Mouse (Mus musculus): ENCODE measurements around the gene Ackr2. TPM values are rescaled to one million over a fixed set of nuclear protein-coding genes. Genes with fewer than 3 reads are reported as not detected.

Gene Ackr2
- polyA plus RNA-seq, 1 experiment from 2014 or later: 0.48 TPM

GRCm38 (mm10) chr9:121926634-121927405 is 28.7 kb downstream of the Ackr2 start:
- Histone ChIP-seq H3K4me2 (replicated peaks) (no peak overlapping the region), H3K27ac (no peak overlapping the region), H3K9me3 (no peaks in the 10 kb centered on the region), H3K27me3 (replicated peaks) (no peaks in the 10 kb centered on the region), H3K36me3 (no peaks in the 10 kb centered on the region), H3K4me1 (no peaks in the 10 kb centered on the region), H3K4me3 (no peak overlapping the region), H3K9ac (no peak overlapping the region)
- no peak for ATAC-seq (ENCODE audit: low FRiP score, low read depth)
- WGBS: 65% methylated on average over 11 of the region's 11 CpGs

DNA sequence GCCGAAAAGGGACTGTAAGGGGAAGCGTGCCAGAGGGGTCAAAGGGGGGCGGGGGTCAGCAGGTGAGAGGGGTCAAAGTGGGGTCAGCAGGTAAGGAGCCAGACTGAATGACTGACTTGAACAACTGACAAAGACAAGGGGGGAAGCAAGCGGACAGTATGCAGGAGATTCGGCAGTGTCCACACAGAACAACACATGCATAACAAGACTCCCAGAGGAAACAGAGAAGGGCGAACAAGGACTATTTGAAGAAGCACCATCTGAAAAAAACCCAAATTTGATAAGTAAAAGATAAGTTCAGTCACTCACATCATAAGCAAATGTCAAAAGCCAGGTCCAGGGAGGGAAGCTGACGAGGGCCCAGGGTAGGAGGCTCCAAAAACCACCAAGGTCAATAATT is 29.6 kb downstream of the Ackr2 start:
- H3K4me3 ChIP-seq: no peak overlapping the region
- no peak overlapping the region for H3K4me2 ChIP-seq (replicated peaks)
- WGBS: 83% methylated on average over 7 of the region's 7 CpGs
- no peaks in the 10 kb centered on the region for H3K4me1 ChIP-seq
- no peaks in the 10 kb centered on the region for H3K27me3 ChIP-seq (replicated peaks)
- H3K36me3 ChIP-seq: no peaks in the 10 kb centered on the region
- H3K27ac ChIP-seq: no peak overlapping the region
- ATAC-seq (ENCODE audit: low FRiP score, low read depth): no peak
- no peak overlapping the region for H3K9ac ChIP-seq
- no peaks in the 10 kb centered on the region for H3K9me3 ChIP-seq

GRCm38 (mm10) chr9:121928498-121928897 is 30.3 kb downstream of the Ackr2 start:
- Histone ChIP-seq H3K9ac (no peak overlapping the region), H3K27me3 (replicated peaks) (no peaks in the 10 kb centered on the region), H3K27ac (no peak overlapping the region), H3K9me3 (no peaks in the 10 kb centered on the region), H3K4me2 (replicated peaks) (no peak overlapping the region), H3K36me3 (no peaks in the 10 kb centered on the region), H3K4me1 (no peaks in the 10 kb centered on the region), H3K4me3 (no peak overlapping the region)
- WGBS: 32% methylated on average over 2 of the region's 2 CpGs
- no peak for ATAC-seq (ENCODE audit: low FRiP score, low read depth)

DNA sequence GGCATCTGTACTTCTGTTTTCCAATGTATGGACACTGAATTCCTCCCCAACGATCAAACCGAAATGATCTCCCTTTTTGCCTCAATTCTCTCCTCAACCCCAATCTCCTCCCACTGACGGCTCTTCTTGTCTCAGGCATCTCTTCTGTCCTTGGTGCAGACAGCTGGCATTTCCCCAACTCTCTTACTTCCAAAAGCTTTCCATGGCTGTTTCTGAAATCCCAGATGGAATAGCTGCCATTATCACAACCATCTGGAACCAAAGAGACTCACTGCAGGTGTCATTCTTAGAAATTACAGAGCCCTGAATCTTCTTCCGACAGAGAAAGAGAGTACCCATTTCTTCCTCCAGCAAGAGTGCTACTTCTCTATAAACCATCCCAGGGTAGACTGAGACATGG is 36.7 kb downstream of the Ackr2 start:
- no peak for ATAC-seq (ENCODE audit: low FRiP score, low read depth)
- no peak overlapping the region for H3K9ac ChIP-seq
- H3K4me3 ChIP-seq: no peak overlapping the region
- H3K27me3 ChIP-seq (replicated peaks): 0 out of 2 replicates have a peak, but pooled peaks cover 8% of the 10 kb centered on the region
- no peak overlapping the region for H3K27ac ChIP-seq
- no peak overlapping the region for H3K4me2 ChIP-seq (replicated peaks)
- 90% methylated on average over 4 of the region's 4 CpGs for WGBS
- no peaks in the 10 kb centered on the region for H3K36me3 ChIP-seq
- H3K4me1 ChIP-seq: no peaks in the 10 kb centered on the region
- no peaks in the 10 kb centered on the region for H3K9me3 ChIP-seq

DNA sequence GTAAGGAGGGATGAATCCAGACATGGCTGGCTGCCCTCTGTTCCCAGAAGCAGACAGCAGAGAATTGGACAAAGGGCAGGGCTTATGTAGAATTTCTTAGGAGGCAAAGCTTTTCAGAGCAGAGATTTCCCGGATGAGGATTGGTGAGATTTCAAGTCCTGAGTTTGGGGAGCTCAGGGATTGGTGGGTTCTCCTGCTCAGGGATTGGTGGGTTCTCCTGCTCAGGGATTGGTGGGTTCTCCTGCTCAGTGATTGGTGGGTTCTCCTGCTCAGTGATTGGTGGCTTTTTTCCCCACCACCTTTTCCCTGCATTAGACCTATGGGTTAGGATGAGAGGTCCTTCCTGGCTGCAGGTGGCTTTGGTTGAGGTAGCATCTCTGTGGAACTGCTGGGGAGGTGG is 38.8 kb downstream of the Ackr2 start:
- Histone ChIP-seq H3K9me3 (no peaks in the 10 kb centered on the region), H3K27ac (no peak overlapping the region), H3K4me2 (replicated peaks) (peak overlapping the region; percentile 51), H3K4me1 (no peaks in the 10 kb centered on the region), H3K4me3 (no peak overlapping the region), H3K9ac (no peak overlapping the region), H3K36me3 (no peaks in the 10 kb centered on the region), H3K27me3 (replicated peaks) (0 out of 2 replicates have a peak, but pooled peaks cover 8% of the 10 kb centered on the region)
- ATAC-seq (ENCODE audit: low FRiP score, low read depth): no peak
- WGBS: 76% methylated on average over 1 of the region's 1 CpGs

- H3K36me3 ChIP-seq: no peaks in the 10 kb centered on the region
- 0 out of 2 replicates have a peak, but pooled peaks cover 8% of the 10 kb centered on the region for H3K27me3 ChIP-seq (replicated peaks)
- ATAC-seq (ENCODE audit: low FRiP score, low read depth): no peak
- H3K9me3 ChIP-seq: no peaks in the 10 kb centered on the region
- no peak overlapping the region for H3K4me3 ChIP-seq
- H3K4me1 ChIP-seq: no peaks in the 10 kb centered on the region
- H3K9ac ChIP-seq: no peak overlapping the region
- peak overlapping the region; percentile 51 for H3K4me2 ChIP-seq (replicated peaks)
- no peak overlapping the region for H3K27ac ChIP-seq
- WGBS: 60% methylated on average over 6 of the region's 6 CpGs
Measured at GRCm38 (mm10) chr9:121937451-121937864, 39.3 kb downstream of the Ackr2 start.

DNA sequence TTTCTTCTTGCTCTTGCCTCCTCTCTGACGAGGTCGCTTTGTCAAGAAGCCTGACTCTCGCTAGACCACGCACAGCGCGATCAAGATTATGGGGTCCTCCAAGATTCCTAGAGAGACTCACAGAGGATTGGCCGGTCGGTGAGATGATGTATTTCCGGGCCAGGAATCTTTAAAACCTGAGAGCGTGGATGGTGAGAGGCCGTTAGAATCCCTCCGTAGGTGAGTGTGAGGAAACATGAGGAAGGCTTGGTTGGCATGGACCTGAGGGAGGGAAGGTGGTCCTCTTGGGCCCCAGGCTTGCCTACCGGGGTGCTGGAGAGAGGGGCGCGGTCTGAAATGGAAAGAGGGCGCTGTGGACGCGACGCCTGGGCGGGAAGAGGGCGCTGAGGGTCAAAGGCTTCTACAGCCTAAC is 39.8 kb downstream of the Ackr2 start:
- 0 out of 2 replicates have a peak, but pooled peaks cover 8% of the 10 kb centered on the region for H3K27me3 ChIP-seq (replicated peaks)
- H3K9ac ChIP-seq: peak overlapping the region; percentile 41; the same call in 1 of the 2 replicates
- H3K9me3 ChIP-seq: no peaks in the 10 kb centered on the region
- H3K4me3 ChIP-seq: peak overlapping the region; percentile 41
- WGBS: 51% methylated on average over 21 of the region's 21 CpGs
- no peak overlapping the region for H3K27ac ChIP-seq
- peak overlapping the region; percentile 51 for H3K4me2 ChIP-seq (replicated peaks)
- ATAC-seq (ENCODE audit: low FRiP score, low read depth): peak; percentile 58; the same call in 1 of the 2 replicates
- no peaks in the 10 kb centered on the region for H3K4me1 ChIP-seq
- no peaks in the 10 kb centered on the region for H3K36me3 ChIP-seq

- Histone ChIP-seq H3K27me3 (replicated peaks) (no peaks in the 10 kb centered on the region), H3K4me2 (replicated peaks) (no peak overlapping the region), H3K9ac (no peak overlapping the region), H3K4me1 (no peaks in the 10 kb centered on the region), H3K4me3 (no peak overlapping the region), H3K9me3 (no peaks in the 10 kb centered on the region), H3K36me3 (no peaks in the 10 kb centered on the region), H3K27ac (no peak overlapping the region)
- WGBS: 93% methylated on average over 3 of the region's 3 CpGs
- no peak for ATAC-seq (ENCODE audit: low FRiP score, low read depth)
Measured at GRCm38 (mm10) chr9:121943005-121943404, 44.9 kb downstream of the Ackr2 start.

DNA sequence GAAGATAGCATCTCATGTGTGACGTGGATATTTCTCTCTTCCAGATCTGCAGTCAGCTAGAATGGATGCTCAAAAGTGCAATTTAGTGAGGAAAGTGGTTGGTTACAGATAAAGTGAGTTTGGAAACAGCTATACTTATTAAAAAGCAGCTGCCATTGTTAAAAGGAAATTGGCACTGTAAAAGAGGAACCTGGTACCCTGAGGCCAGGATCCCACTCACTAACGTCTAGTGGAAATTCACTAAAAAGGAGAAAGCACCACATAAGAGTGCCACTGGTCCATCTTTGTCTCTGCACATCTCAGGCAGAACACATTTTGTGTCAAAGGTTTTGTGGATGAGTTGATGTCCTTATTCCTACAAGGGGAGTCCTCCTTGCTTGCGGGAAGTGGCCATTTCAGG is 45.5 kb downstream of the Ackr2 start:
- no peak for ATAC-seq (ENCODE audit: low FRiP score, low read depth)
- H3K9me3 ChIP-seq: no peaks in the 10 kb centered on the region
- no peaks in the 10 kb centered on the region for H3K4me1 ChIP-seq
- WGBS: 85% methylated on average over 3 of the region's 3 CpGs
- H3K27ac ChIP-seq: no peak overlapping the region
- no peak overlapping the region for H3K4me3 ChIP-seq
- H3K27me3 ChIP-seq (replicated peaks): no peaks in the 10 kb centered on the region
- H3K36me3 ChIP-seq: no peaks in the 10 kb centered on the region
- no peak overlapping the region for H3K9ac ChIP-seq
- no peak overlapping the region for H3K4me2 ChIP-seq (replicated peaks)

DNA sequence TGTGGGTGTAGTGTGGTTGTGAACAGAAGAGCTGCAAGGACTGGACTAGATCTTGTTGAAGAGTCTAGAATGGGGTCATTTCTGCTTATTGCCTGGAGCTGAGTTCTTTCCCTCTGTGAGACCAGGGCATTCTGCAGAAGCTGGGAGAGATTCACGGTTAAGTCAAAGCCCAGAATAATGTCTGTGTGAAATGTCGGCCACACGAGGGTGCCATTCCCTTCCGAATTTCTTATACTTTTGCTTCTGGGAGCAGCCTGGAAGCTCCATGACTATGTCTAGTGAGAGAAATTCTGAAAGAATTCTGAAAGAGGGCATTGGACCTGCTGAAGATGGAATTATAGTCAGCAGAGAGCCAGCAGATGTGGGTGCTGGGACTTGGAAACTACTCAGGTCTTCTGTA is 49.6 kb downstream of the Ackr2 start:
- H3K36me3 ChIP-seq: no peaks in the 10 kb centered on the region
- H3K9me3 ChIP-seq: no peaks in the 10 kb centered on the region
- no peak overlapping the region for H3K4me3 ChIP-seq
- ATAC-seq (ENCODE audit: low FRiP score, low read depth): no peak
- 15% methylated on average over 4 of the region's 4 CpGs for WGBS
- peaks cover 7% of the 10 kb centered on the region for H3K4me1 ChIP-seq
- no peak overlapping the region for H3K4me2 ChIP-seq (replicated peaks)
- no peaks in the 10 kb centered on the region for H3K27me3 ChIP-seq (replicated peaks)
- no peak overlapping the region for H3K9ac ChIP-seq
- no peak overlapping the region for H3K27ac ChIP-seq

DNA sequence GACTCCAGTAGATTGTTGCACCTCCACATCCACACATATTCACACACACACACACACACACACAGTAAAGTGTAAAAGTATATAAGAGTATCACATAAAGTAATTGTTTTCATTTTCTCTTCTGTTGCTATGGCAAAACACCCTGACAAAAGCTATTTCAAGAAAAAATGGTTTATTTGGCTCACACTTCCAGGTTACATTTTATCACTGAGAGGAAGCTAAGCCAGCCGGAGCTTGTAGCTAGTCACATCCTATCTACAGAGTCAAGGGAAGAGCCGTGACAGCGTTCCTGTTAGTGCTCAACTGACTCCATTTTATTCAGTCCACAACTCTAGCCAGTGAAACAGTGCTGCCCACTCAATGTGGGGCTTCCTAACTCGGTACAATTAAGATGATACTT is 50.3 kb downstream of the Ackr2 start:
- 87% methylated on average over 4 of the region's 4 CpGs for WGBS
- Histone ChIP-seq H3K4me1 (peaks cover 7% of the 10 kb centered on the region), H3K27ac (no peak overlapping the region), H3K4me3 (no peak overlapping the region), H3K9me3 (no peaks in the 10 kb centered on the region), H3K9ac (no peak overlapping the region), H3K27me3 (replicated peaks) (no peaks in the 10 kb centered on the region), H3K36me3 (no peaks in the 10 kb centered on the region), H3K4me2 (replicated peaks) (no peak overlapping the region)
- no peak for ATAC-seq (ENCODE audit: low FRiP score, low read depth)

DNA sequence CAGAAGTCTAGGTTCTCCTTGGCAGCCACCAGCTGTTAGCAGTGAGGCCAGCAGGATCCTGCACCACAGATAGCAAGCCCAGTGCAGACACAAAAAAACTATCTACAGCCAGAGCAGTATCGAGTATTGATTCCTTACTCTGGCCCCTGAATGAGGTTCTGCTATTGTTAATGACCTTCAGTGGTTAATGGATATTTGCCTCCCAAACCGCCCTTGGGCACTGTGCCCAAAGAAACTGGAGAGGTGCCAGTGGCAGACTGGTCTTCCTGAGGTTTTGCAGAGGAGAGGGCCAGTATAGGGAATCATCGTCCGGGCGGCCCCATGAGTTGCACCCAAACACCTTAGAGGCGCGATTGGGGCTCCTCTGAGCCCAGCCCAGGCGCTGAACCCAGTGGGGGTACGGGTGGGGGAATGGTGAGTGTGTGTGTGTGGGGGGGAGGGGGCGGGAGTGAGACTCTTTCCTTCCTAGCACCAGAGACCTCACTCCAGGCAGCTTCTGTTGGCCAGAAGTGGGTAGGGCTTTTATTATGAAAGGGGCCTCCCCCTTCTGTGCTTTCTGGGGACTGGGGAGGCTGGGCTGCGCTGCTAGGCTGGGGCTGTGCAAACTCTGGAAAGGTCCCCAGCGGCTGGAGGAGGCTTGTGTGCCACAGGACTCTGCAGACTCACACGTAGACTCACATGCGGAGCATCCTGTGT is 52.4 kb downstream of the Ackr2 start, which contains the start of gene Fam198a:
Gene Fam198a (plus strand): TSS at position 571 of the 696 bp plus-strand sequence.
- peaks cover 12% of the 10 kb centered on the region for H3K4me1 ChIP-seq
- no peak within 1 kb of the TSS for H3K27ac ChIP-seq
- 14% methylated on average over 14 of the region's 14 CpGs for WGBS
- H3K9me3 ChIP-seq: no peaks in the 10 kb centered on the region
- H3K9ac ChIP-seq: no peak within 1 kb of the TSS; the same call in 1 of the 2 replicates
- H3K36me3 ChIP-seq: no peaks in the 10 kb centered on the region
- ATAC-seq (ENCODE audit: low FRiP score, low read depth): peak; percentile 83
- H3K27me3 ChIP-seq (replicated peaks): no peaks in the 10 kb centered on the region
- peak within 1 kb of the TSS; percentile 51 for H3K4me2 ChIP-seq (replicated peaks)
- peak within 1 kb of the TSS; percentile 7; the same call in 1 of the 2 replicates for H3K4me3 ChIP-seq
